Mouse (Mus musculus) embryonic facial prominence, embryonic 12.5 days (tissue): ENCODE results near the gene Myof. TPM values are rescaled to one million over a fixed set of nuclear protein-coding genes. Genes with fewer than 3 reads are reported as not detected.

Experiments used
- ATAC-seq: fragments of 200-750 bp; cut with Nextera tagmentation; 2 replicates; pipeline ENCODE4 v1.8.0; 2017; ENCODE audit not compliant: insufficient number of reproducible peaks, insufficient read depth, low FRiP score, low TSS enrichment
- H3K27ac ChIP-seq: fragments of 300-500 bp; sonication (generic); 2 replicates; pipeline ENCODE4 v1.5.1; 2016; ENCODE audit warnings: mild to moderate bottlenecking
- H3K27me3 ChIP-seq: fragments of 300-500 bp; sonication (generic); 2 replicates; pipeline ENCODE4 v1.6.1; 2016; ENCODE audit warnings: mild to moderate bottlenecking, moderate library complexity
- H3K36me3 ChIP-seq: fragments of 300-500 bp; sonication (generic); 2 replicates; pipeline ENCODE4 v1.6.1; 2016; ENCODE audit warnings: mild to moderate bottlenecking
- H3K4me1 ChIP-seq: fragments of 300-500 bp; sonication (generic); 2 replicates; pipeline ENCODE4 v1.6.1; 2016
- H3K4me2 ChIP-seq: fragments of 300-500 bp; sonication (generic); replicated peaks from 2 replicates; pipeline ENCODE4 v1.6.1; 2016; ENCODE audit warnings: mild to moderate bottlenecking, moderate library complexity
- H3K4me3 ChIP-seq: fragments of 300-500 bp; sonication (generic); 2 replicates; pipeline ENCODE4 v1.5.1; 2016; ENCODE audit warnings: mild to moderate bottlenecking
- H3K9ac ChIP-seq: fragments of 300-500 bp; sonication (generic); 2 replicates; pipeline ENCODE4 v1.6.1; 2016; ENCODE audit warnings: mild to moderate bottlenecking, moderate library complexity
- H3K9me3 ChIP-seq: fragments of 300-500 bp; sonication (generic); 2 replicates; pipeline ENCODE4 v1.6.1; 2016; ENCODE audit warnings: mild to moderate bottlenecking, moderate library complexity
- WGBS: fragments of 180-500 bp; shearing (Covaris S2); methylation state at CpG from one replicate; pipeline ENCODE4 v1.1.7; 2016; 5-methylcytosine and 5-hydroxymethylcytosine counted together
- polyA plus RNA-seq: library from polyadenylated mRNA; unstranded; fragments of >200 nt; fragmentation: Nextera tagmentation; extraction: Ambion mirVana; gene quantifications from 2 replicates; pipeline ENCODE4 v1.2.1, GENCODE M21; 2016

The Myof gene
- polyA plus RNA-seq, 1 experiment from 2014 or later, result 15.0 TPM

DNA sequence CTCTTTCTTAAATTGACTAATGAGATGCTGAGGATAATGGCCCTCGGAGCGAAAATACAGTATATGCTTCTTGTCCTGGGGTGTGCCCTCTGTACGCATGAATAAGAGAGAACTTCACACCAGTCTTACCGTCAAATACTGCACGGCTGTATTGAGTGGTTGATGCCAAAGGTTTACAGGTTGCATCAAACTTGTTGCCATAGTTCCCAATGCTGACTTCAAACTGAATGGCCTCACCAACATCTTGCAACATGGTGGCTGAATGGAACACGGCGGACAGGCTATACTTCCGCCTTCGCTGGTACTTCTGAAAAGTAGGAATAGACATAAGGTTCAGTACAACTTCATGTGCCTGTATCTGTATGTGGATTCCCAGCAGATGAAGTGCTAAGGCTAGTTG lies 82.6 kb downstream of the Myof start:
- H3K27me3 ChIP-seq, result no peaks in the 10 kb centered on the region
- no peaks in the 10 kb centered on the region for H3K36me3 ChIP-seq
- no peaks in the 10 kb centered on the region for H3K9me3 ChIP-seq
- H3K4me3 ChIP-seq, result no peak overlapping the region
- no peak for ATAC-seq
- no peaks in the 10 kb centered on the region for H3K4me1 ChIP-seq
- 95% methylated on average over 9 of the region's 9 CpGs for WGBS
- no peak overlapping the region for H3K27ac ChIP-seq
- no peak overlapping the region for H3K9ac ChIP-seq
- no peak overlapping the region for H3K4me2 ChIP-seq

- H3K4me3 ChIP-seq, result no peak overlapping the region
- H3K27ac ChIP-seq, result no peak overlapping the region
- 86% methylated on average over 10 of the region's 10 CpGs for WGBS
- H3K27me3 ChIP-seq, result no peaks in the 10 kb centered on the region
- H3K9me3 ChIP-seq, result no peaks in the 10 kb centered on the region
- no peak overlapping the region for H3K9ac ChIP-seq
- H3K36me3 ChIP-seq, result no peaks in the 10 kb centered on the region
- no peak for ATAC-seq
- H3K4me1 ChIP-seq, result no peaks in the 10 kb centered on the region
- H3K4me2 ChIP-seq, result no peak overlapping the region
These were observed 83.7 kb downstream of the Myof start for GRCm38 (mm10) chr19:37959543-37960215.

GRCm38 (mm10) chr19:37959076-37959475 lies 84.3 kb downstream of the Myof start:
- no peak overlapping the region for H3K4me3 ChIP-seq
- no peak overlapping the region for H3K4me2 ChIP-seq
- H3K9ac ChIP-seq, result no peak overlapping the region
- WGBS, result 38% methylated on average over 6 of the region's 6 CpGs
- H3K9me3 ChIP-seq, result no peaks in the 10 kb centered on the region
- no peaks in the 10 kb centered on the region for H3K36me3 ChIP-seq
- no peak overlapping the region for H3K27ac ChIP-seq
- no peaks in the 10 kb centered on the region for H3K27me3 ChIP-seq
- no peaks in the 10 kb centered on the region for H3K4me1 ChIP-seq
- ATAC-seq, result no peak

DNA sequence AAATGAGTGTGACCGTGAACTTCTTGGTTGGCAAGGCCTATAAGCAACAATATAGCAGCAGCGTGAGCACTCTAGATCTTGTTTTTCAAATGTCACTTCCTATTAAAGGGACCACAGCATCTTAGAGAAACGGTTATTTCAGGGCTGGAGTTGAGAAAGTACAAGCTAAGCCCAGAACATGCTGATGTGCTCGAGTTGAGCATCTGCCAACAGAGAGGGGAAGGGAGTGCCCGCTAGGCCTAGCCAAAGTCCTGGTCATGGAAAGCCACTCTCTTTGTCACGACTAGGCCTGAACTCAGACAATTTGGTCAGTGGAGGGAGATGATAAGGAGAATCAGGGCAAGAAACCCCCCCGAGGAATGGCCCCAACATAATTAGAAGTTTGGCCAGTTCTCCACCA lies 86.1 kb downstream of the Myof start:
- Histone ChIP-seq H3K27me3 (no peaks in the 10 kb centered on the region), H3K9ac (no peak overlapping the region), H3K27ac (no peak overlapping the region), H3K9me3 (no peaks in the 10 kb centered on the region), H3K4me3 (no peak overlapping the region), H3K4me1 (no peaks in the 10 kb centered on the region), H3K4me2 (no peak overlapping the region), H3K36me3 (no peaks in the 10 kb centered on the region)
- 81% methylated on average over 7 of the region's 7 CpGs for WGBS
- no peak for ATAC-seq

- no peak for ATAC-seq
- 73% methylated on average over 3 of the region's 3 CpGs for WGBS
- no peak overlapping the region for H3K27ac ChIP-seq
- H3K9ac ChIP-seq, result no peak overlapping the region
- no peak overlapping the region for H3K4me2 ChIP-seq
- no peaks in the 10 kb centered on the region for H3K4me1 ChIP-seq
- H3K36me3 ChIP-seq, result no peaks in the 10 kb centered on the region
- no peaks in the 10 kb centered on the region for H3K27me3 ChIP-seq
- H3K9me3 ChIP-seq, result no peaks in the 10 kb centered on the region
- no peak overlapping the region for H3K4me3 ChIP-seq
These were observed 87.4 kb downstream of the Myof start for GRCm38 (mm10) chr19:37956006-37956405.

GRCm38 (mm10) chr19:37955425-37956001 lies 87.9 kb downstream of the Myof start:
- H3K4me2 ChIP-seq, result no peak overlapping the region
- no peak overlapping the region for H3K27ac ChIP-seq
- no peaks in the 10 kb centered on the region for H3K36me3 ChIP-seq
- WGBS, result 38% methylated on average over 7 of the region's 7 CpGs
- 0 out of 2 replicates have a peak, but pooled peaks have one; percentile 28 for ATAC-seq
- no peaks in the 10 kb centered on the region for H3K9me3 ChIP-seq
- H3K27me3 ChIP-seq, result no peaks in the 10 kb centered on the region
- no peak overlapping the region for H3K4me3 ChIP-seq
- H3K4me1 ChIP-seq, result no peaks in the 10 kb centered on the region
- no peak overlapping the region for H3K9ac ChIP-seq

- no peak overlapping the region for H3K4me2 ChIP-seq
- no peaks in the 10 kb centered on the region for H3K4me1 ChIP-seq
- no peak overlapping the region for H3K4me3 ChIP-seq
- no peaks in the 10 kb centered on the region for H3K9me3 ChIP-seq
- no peak for ATAC-seq
- H3K27ac ChIP-seq, result no peak overlapping the region
- no peaks in the 10 kb centered on the region for H3K36me3 ChIP-seq
- 72% methylated on average over 5 of the region's 5 CpGs for WGBS
- H3K27me3 ChIP-seq, result no peaks in the 10 kb centered on the region
- no peak overlapping the region for H3K9ac ChIP-seq
These were observed 88.6 kb downstream of the Myof start for GRCm38 (mm10) chr19:37954772-37955171.

GRCm38 (mm10) chr19:37954236-37954635 lies 89.1 kb downstream of the Myof start:
- Histone ChIP-seq H3K27me3 (no peaks in the 10 kb centered on the region), H3K4me1 (no peaks in the 10 kb centered on the region), H3K4me3 (no peak overlapping the region), H3K4me2 (no peak overlapping the region), H3K36me3 (no peaks in the 10 kb centered on the region), H3K9ac (no peak overlapping the region), H3K27ac (no peak overlapping the region), H3K9me3 (no peaks in the 10 kb centered on the region)
- 82% methylated on average over 8 of the region's 8 CpGs for WGBS
- no peak for ATAC-seq

DNA sequence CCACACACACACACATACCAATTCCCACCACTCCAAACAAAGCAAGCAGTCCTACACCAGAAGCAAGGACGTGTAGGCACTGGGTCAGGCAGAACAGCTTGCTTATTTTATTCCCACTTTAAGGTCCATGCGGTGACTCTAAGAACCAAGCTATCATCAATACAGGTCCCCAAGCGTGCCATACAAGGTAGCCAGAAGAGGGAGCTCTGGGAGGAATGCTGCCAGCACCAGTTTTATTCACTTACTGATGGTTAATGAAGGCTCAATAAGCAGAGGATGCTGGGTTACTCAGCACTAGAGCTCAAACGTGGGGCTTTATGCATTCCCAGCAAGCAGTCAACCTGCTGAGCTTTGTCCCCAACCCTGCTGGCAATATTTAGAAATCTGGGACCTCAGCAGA lies 96.7 kb downstream of the Myof start:
- H3K27me3 ChIP-seq, result no peaks in the 10 kb centered on the region

DNA sequence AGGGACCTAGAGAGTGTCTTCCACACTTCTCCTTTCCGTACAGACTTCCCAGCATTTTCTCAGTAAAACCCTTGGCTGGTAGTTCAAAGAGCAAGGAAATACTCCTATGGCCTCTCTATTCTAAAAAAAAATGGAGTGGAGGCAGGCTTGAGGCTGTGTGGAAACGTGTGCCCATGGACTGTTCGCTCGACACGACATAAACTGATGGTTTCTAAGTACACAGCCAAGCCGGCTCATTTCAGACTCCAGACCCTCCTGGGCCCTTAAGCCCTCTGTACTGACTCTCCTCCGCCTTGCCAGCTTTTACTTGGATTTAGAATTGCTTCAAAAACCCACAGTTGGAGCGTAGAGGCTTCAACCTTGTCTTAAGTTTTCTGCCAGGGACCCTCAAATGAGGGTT lies 97.3 kb downstream of the Myof start:
- ATAC-seq, result no peak
- Histone ChIP-seq H3K4me2 (no peak overlapping the region), H3K36me3 (no peaks in the 10 kb centered on the region), H3K9ac (no peak overlapping the region), H3K4me1 (no peaks in the 10 kb centered on the region), H3K27ac (no peak overlapping the region), H3K4me3 (no peak overlapping the region), H3K9me3 (no peaks in the 10 kb centered on the region), H3K27me3 (no peaks in the 10 kb centered on the region)
- 71% methylated on average over 8 of the region's 8 CpGs for whole genome bisulfite sequencing

More for the DNA sequence above, 96.7 kb downstream of the Myof start:
- 24% methylated on average over 4 of the region's 4 CpGs for WGBS
- H3K9ac ChIP-seq, result no peak overlapping the region
- no peaks in the 10 kb centered on the region for H3K36me3 ChIP-seq
- no peaks in the 10 kb centered on the region for H3K9me3 ChIP-seq
- H3K4me3 ChIP-seq, result no peak overlapping the region
- H3K4me1 ChIP-seq, result no peaks in the 10 kb centered on the region
- H3K4me2 ChIP-seq, result no peak overlapping the region
- no peak for ATAC-seq
- H3K27ac ChIP-seq, result no peak overlapping the region

- no peaks in the 10 kb centered on the region for H3K27me3 ChIP-seq
- H3K4me2 ChIP-seq, result no peak overlapping the region
- 84% methylated on average over 10 of the region's 10 CpGs for WGBS
- H3K9ac ChIP-seq, result no peak overlapping the region
- no peaks in the 10 kb centered on the region for H3K4me1 ChIP-seq
- no peak for ATAC-seq
- no peak overlapping the region for H3K4me3 ChIP-seq
- H3K9me3 ChIP-seq, result no peaks in the 10 kb centered on the region
- H3K27ac ChIP-seq, result no peak overlapping the region
- no peaks in the 10 kb centered on the region for H3K36me3 ChIP-seq
These were observed 104.2 kb downstream of the Myof start for GRCm38 (mm10) chr19:37939203-37939602.

DNA sequence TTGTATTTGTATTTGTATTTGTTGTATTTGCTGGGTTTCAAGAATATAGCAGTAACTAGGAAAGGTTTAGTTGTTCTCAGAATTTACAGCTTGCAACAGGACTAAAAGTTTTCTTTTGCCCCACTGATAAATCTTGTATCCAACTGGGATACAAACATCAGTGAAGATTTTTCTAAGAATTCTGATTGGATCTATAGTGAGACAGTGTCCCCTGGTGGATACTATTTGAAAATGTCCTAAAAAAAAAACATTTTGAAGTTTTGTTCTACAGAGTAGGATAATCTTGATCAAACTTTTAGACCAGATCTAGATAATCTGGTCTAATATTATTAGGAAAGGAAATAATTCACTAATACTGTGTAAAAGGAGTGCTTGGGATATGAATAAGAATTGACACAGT lies 106.3 kb downstream of the Myof start:
- Histone ChIP-seq H3K4me1 (no peaks in the 10 kb centered on the region), H3K9ac (no peak overlapping the region), H3K4me2 (no peak overlapping the region), H3K27me3 (no peaks in the 10 kb centered on the region), H3K9me3 (no peaks in the 10 kb centered on the region), H3K27ac (no peak overlapping the region), H3K4me3 (no peak overlapping the region), H3K36me3 (no peaks in the 10 kb centered on the region)
- ATAC-seq, result no peak
